Mouse (Mus musculus) thymus, adult 18-20 months (tissue): ENCODE data around the gene Banp.

Experiments used
- DNase-seq, 2 experiments: peaks; one replicate each; pipeline ENCODE4 v3.0.0; 2022; ENCODE audit warnings: mixed read lengths in 2 of 2

The Banp gene

DNA sequence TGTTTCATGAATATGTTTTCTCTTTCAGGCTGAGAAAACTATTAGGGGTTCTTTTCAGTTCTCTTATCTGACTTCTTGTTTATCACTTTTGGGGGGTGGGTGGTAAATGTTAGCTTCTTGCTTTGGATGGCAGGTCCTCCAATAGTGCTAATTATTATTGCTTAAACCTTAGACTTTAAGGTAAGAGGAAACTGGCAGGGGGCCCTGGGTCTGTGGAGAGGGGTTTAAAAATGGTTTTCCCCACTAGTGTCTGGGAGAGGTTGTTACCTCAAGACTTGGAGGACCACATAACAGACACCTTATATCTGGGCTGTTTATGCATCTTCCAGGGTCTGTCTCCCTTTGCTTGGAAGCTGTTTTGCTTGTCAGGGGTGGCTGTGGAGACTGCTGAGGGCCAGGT, 2.6 kb downstream of the Banp start:
- no peak for DNase-seq

DNA sequence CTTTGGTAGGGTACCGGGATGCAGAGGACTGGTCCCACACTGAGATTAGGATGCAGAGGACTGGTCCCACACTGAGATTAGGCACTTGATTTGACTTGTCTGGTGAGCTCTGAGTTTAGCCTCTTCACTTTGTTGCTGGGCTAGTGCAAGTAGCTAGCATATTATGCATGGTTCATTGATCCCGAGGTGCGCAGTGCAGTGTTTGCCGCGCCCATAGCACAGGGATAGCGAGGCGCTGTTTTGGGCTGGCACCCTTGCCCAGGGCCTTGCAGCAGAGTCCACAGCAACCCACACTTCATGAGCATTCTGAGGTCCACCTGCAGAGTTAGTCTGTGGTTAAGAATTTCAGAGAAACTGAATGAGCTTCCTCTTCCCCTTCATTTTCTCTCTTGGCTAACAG, 3.2 kb downstream of the Banp start:
- no peak for DNase-seq

- no peak for DNase-seq
Measured at GRCm38 (mm10) chr8:121953821-121954545, 4.4 kb downstream of the Banp start.

DNA sequence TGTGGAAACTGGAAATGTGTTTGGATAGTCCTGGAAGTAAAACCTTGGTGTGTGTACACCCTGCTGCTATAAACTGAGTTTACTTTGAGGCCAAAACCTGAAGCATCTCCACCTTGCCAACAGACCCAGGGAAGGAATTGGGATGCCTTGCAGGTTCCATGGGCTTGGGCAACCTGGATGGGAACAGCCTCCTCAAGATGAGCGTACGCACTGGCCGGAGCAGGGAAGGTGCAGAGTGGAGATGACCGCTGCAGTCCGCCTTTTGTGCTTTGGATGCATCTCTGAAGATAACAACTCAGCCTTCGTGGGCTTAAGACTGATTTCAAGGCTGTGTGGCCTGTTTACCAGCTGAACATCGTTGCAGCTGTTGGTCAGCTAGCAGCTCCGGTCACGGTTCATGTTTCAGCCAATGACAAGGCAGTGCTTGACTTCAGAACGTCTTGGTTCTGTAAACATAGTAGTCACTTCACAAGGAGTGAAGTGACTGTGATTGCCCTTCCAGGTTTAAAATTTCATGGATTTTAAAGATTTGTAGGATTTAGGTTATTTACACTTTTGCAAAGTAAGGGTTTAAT, 5.5 kb downstream of the Banp start:
- DNase-seq: no peak

DNA sequence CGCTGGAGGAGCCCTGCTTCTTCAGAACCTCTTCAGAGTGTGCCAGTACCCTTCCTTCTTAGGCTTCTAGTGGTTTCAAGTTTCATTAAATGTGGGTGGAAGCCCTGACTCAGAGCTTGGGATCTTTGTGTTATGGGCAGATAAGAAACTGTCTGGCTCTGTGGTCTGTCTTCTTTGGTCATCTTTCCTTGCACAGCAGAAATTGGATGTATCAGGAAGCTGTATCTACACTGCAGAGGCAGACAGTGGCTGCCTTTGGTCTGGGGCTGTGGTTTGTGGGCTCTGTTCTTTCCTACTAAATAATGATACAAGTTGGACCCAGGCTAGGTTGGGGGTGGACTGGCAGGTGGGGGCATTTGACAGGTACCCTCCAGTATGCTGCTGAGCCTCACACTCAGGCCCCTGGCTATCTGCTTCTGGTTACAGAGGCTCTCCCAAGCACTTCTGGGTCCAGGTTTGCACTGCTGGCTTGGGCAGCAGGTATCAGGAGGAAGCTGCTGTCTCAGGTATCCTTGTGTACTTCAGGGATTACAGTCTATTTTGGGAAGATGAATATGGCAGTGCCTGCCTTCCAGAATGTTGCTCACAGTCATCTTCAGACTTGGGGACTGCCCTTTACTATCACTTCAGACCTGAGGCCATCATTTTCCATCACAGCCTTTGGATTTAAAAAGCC, 6.4 kb downstream of the Banp start:
- no peak for DNase-seq

DNA sequence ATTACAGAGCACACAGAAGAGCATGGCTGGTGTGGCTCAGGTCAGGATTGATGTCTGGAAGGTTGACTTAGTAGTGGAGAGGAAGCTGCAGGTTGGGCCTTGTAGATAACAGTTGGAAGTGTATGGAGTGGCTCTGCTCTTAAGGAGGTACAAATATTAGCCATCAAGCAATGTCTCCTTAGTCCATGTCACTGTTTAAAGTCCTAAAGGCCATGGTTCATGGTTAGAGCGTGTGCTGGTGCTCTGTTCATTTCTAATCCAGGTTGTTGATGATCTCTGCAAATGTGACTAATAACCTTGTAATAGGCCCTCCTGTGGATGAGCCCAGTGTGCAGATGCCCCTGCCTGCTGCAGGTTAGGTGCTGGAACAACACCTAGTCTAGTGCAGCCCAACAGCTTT, 8.8 kb downstream of the Banp start:
- DNase-seq: no peak

DNA sequence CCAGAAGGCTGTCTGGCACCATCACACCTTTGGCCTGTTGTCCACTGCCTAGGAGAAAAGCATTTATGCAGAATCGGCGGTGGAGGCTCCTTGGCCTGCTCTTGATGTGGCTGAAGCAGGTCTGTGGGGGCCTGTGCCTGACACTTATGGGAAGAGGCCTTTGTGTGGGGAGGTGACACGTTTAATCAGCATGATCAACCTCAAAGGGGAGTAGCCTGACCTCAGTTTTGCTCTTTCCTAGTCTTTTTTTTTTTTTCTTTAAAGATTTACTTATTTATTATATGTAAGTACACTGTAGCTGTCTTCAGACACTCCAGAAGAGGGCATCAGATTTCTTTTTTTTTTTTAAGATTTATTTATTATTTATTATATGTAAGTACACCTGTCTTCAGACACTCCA, 13.3 kb downstream of the Banp start:
- no peak for DNase-seq

- no peak for DNase-seq
Measured at GRCm38 (mm10) chr8:121964716-121965512, 15.4 kb downstream of the Banp start.

DNA sequence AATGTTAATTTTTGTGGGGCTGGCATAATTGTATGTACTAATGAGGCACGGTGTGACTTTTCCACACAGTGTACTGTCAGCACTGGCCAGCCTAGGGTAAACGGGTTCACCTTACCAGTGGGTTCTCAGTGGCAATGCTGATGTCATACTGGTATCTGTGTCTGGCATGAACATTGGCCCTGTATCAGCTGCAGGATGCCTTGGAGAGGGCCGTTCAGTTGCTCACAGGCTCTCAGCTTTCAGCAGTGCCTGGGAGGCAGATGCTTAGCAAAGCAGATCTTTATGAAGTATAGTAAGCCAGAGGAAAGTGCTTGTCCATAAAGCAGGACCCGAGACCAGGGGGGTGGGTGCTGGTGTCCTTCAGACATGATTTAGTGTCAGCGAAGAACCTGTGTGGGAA, 16.6 kb downstream of the Banp start:
- no peak for DNase-seq

- DNase-seq: no peak
Measured at GRCm38 (mm10) chr8:121966714-121967448, 17.3 kb downstream of the Banp start.

DNA sequence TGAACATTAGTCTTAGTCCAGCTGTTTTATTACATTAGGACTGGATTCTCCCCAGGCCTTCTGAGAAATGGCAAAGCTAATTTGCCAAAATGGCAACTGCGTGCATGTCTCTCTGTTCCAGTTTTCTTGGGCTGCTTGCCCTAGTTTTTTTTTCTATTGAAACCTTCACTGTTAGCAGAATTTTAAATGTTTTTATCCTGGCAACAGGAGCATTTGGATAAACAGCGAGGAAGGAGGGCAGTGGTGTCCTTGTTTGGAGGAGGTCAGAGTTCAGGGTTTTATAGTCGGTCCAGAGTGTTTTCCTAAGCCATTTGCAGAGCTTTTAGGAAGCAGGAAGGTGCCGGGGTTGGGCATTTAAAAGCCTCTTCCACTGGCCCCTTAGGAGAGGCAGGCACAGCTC, 18.4 kb downstream of the Banp start:
- DNase-seq: no peak

- no peak for DNase-seq
Measured at GRCm38 (mm10) chr8:121968542-121968941, 19.0 kb downstream of the Banp start.

DNA sequence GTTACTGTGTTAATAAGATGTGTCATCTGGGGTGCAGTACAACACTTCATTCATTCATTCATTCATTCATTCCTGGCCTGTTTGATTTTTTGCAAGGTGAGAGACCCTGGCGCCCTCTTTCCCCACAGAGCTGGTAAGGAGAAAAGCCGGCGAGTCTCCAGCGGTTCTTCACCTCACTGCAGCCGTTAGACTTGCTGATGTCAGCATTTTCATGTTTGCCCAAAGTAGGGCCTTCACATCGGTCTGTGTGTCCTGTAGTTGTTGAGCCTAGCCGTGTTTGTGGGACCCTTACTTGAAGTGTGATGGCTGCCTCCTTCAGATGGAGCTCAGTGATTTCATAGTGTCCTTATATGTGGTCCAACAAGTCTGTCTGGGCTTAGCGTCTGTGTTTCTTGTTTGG, 20.7 kb downstream of the Banp start:
- DNase-seq: no peak

DNA sequence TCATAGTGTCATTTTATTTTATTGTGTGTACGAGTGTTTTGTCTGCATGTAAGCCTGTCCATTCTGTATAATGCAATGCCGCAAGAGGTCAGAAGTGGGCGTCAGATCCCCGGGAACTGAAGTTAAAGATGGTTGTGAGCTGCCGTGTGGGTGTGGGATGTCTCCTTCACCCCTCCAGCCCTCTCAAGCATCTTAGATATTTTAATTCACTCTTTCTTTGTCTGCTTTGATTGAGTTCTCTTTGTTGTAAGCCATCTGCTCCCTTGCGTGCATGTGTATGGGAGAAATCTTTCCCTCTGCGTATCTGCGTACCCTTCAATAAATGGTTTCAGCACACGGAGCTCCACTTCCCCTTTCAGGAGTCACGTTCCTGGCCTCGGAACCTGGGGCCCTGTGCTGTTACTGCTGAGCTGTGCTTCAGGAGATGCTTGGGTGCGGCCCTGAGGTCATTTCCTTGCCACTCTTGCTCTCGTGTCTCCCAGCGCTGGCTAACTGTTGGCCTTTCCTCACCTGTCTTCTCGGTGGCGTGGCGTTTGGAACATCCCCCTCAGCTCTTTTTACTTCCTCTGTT, 22.0 kb downstream of the Banp start:
- DNase-seq: no peak

GRCm38 (mm10) chr8:121973906-121974305, 24.4 kb downstream of the Banp start:
- no peak for DNase-seq

- DNase-seq: no peak
Measured at GRCm38 (mm10) chr8:121977819-121978590, 28.5 kb downstream of the Banp start.

- DNase-seq: no peak
Measured at GRCm38 (mm10) chr8:121978670-121979069, 29.1 kb downstream of the Banp start.

- DNase-seq: no peak
Measured at GRCm38 (mm10) chr8:121980792-121981519, 31.4 kb downstream of the Banp start.

GRCm38 (mm10) chr8:121981520-121981895, 32.0 kb downstream of the Banp start:
- no peak for DNase-seq

DNA sequence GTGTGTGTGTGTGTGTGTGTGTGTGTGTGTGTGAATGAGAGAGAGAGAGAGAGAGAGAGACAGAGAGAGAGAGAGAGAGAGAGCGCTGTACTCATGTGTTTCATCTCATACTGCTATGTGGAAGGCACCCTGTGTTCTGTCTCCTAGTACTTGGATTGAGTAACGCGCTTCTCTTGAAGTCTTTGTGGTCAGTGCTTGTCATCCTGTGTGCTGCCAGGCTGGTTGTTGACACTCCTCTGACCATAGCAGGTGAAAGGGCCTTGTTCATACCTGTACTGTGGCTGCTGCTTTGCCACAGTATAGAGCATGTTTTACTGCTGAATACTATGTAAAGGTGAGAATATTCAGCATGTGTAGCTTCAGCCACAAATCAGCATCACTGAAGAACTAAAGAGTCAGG, 36.1 kb downstream of the Banp start:
- DNase-seq: no peak

GRCm38 (mm10) chr8:121987892-121988291, 38.3 kb downstream of the Banp start:
- no peak for DNase-seq
